Mouse (Mus musculus): ENCODE results near the gene Pdxdc1. TPM values are rescaled to one million over a fixed set of nuclear protein-coding genes. Genes with fewer than 3 reads are reported as not detected.
"Not testable (repeated sequence)": the region's sequence is repeated elsewhere in the genome, so short reads cannot be mapped to it uniquely, and the experiment has no call there.

The Pdxdc1 gene
- total RNA-seq, 2 experiments from 2014 or later = 82.7 to 86.9 TPM

DNA sequence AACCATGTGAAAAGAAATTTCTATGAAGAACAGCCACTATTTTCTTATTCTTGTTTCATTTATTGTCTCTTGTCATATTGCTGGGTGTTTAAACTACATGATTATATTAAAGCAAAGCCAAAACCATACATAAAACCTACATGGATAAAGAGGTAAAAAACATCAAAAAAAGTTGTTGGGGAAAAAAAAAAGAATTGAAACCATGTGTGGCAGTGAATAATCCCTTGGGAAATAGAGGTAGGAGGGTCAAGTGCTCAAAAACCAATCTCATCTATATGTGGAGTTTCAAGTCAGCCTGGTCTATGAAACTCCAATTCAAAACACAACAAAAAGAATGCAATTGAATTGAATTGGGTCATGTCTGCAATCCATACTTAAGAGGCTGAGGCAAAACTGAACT lies 10.1 kb downstream of the Pdxdc1 start:
- DNase-seq = no peak
- intact Hi-C loops (cut with DNase I) = no loop called here

DNA sequence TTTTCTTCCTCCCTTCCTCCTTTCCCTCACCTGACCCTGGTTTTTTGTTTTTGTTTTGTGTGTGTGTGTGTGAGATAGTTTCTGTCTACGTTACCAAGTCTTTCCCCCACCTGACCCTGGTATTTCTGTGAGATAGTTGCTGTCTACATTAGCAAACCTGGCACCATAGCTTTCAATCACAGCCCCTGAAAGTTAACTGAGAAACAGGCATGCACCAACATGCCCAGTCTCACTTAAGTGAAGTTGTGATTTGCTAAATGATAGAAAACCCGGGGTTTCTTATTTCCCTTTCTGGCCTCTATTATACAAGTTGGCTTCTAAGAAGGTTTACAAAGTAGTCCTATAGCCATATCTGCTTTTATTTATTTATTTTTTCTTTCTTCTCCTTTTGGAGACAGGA lies 12.5 kb downstream of the Pdxdc1 start:
- DNase-seq = no peak
- intact Hi-C loops (cut with DNase I) = no loop called here

- intact Hi-C loops (cut with DNase I) = no loop called here
- no peak for DNase-seq
Measured at GRCm38 (mm10) chr16:13883094-13883774, 19.7 kb downstream of the Pdxdc1 start.

GRCm38 (mm10) chr16:13875483-13875882 lies 27.4 kb downstream of the Pdxdc1 start:
- intact Hi-C loops (cut with DNase I) = no loop called here
- DNase-seq = no peak

DNA sequence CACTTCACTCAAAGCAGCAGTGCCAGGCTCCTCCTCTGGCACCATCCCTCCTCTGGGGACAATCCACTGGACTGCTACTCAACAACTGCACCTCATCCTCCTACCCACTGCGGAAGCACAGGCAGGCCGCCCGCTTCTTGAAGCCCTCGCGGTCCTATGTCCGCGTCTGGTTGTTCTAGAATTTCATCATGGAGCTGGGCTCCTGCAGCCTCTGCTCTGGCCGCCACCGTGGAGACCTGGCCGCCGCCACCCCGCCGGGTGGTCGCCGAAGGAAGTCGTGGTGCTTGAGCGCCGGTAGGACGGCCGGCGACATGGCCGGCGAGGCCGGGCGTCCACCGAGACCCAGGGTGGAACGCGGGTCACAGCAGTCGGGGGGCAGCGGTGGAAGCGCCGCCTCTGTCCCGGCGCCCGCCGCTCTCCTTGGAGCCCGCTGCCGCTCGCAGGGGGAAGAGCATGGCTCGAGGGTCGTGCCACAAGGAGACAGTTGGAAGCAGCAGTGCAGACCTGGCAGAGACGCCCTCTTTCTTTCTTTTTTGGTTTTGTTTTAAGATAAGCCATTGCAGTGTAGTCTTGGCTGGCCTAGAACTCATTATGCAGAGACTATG lies 34.9 kb downstream of the Pdxdc1 start:
- intact Hi-C loops (cut with DNase I) = no loop called here
- no peak for DNase-seq

DNA sequence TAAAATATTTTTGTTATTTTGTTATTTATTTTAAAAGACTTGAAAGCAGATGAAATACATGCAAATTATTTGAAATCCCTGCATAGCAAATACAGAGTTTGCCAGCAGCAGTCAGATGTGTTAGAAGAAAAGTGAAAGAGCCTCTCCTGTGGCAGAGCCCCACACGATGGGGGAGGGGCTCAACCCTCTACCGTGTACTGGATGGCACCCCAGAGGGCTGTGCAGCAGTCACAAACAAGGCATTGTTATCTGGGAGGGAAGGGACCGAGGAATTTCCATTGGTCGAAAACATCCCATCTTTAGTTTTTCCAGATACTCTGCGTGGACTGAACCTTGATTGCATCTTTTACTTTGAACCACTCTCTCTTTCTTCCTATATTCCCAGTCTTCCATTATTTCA lies 35.5 kb downstream of the Pdxdc1 start:
- intact Hi-C loops (cut with DNase I); DNase-seq: not testable (repeated sequence)

GRCm38 (mm10) chr16:13866616-13867015 lies 36.3 kb downstream of the Pdxdc1 start:
- intact Hi-C loops (cut with DNase I) = loop anchor here (1.0 kb wide), 1 partner anchor 13 kb away; no protein-coding TSS in a partner anchor
- DNase-seq = no peak

- intact Hi-C loops (cut with DNase I) = loop anchor here (1.0 kb wide), 1 partner anchor 13 kb away; no protein-coding TSS in a partner anchor
- no peak for DNase-seq
Measured at GRCm38 (mm10) chr16:13866076-13866475, 36.9 kb downstream of the Pdxdc1 start.

DNA sequence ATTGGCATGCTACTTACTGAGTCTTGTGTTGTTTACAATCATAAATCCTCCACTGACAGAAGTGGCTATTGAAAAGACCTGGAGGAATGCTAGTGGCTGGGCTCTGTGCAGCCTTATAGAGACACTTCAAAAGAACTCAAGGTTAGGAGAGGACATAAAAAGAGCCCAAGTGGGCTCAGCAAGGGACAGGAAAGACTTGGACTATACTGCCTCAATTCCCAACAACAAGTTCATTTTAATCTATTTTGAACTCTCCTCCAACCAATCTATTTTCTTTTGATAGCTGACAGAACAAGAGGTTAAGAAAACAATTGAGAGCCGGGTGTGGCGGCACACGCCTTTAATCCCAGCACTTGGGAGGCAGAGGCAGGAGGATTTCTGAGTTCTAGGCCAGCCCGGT lies 49.0 kb downstream of the Pdxdc1 start:
- DNase-seq = no peak
- intact Hi-C loops (cut with DNase I) = loop anchor here (1.0 kb wide), 1 partner anchor 12 kb away; no protein-coding TSS in a partner anchor

DNA sequence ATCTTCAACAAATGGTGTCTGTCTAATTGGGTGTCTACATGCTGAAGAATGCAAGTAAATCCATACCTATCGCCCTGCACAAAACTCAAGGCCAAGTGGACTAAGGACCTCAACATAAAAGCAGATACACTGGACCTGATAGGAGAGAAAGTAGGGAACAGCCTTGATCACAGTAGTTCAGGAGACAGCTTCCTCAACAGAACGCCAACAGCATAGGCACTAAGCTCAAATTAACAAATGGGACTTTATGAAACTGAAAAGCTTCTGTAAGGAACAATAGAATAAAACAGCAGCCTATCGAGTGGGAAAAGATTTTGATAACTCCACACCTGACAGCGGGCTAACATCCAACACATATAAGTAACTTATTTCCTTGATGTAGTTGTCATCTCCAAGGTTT lies 51.5 kb downstream of the Pdxdc1 start:
- DNase-seq = no peak
- intact Hi-C loops (cut with DNase I) = no loop called here

- intact Hi-C loops (cut with DNase I) = no loop called here
- DNase-seq = no peak
Measured at GRCm38 (mm10) chr16:13848310-13848709, 54.6 kb downstream of the Pdxdc1 start.

- DNase-seq = no peak
Measured at GRCm38 (mm10) chr16:13846675-13847074, 56.3 kb downstream of the Pdxdc1 start.

GRCm38 (mm10) chr16:13845031-13845430 lies 57.9 kb downstream of the Pdxdc1 start:
- DNase-seq = no peak
- intact Hi-C loops (cut with DNase I) = no loop called here

More at GRCm38 (mm10) chr16:13846675-13847074, 56.3 kb downstream of the Pdxdc1 start:
- intact Hi-C loops (cut with DNase I) = no loop called here

GRCm38 (mm10) chr16:13840956-13841355 lies 62.0 kb downstream of the Pdxdc1 start:
- intact Hi-C loops (cut with DNase I) = no loop called here
- DNase-seq = no peak

DNA sequence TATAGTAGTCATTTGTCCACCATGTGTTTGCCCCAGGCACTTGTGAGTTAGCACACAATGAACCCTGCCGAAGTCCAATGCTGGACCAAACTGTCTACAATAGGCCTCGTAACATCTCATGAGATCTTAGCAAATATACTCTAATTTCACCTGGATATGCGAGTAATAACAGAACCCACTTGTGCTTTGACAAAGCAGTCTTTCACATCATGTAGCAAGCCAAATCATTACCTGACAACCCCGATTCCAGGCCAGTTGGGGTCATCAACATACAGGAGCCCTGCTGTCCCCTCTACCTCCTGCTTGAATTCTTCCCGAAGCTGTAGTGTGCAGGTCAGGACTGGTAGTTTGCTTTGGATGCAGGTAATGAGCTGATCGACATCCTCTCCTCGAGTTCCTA lies 62.9 kb downstream of the Pdxdc1 start:
- no peak for DNase-seq
- intact Hi-C loops (cut with DNase I) = no loop called here

DNA sequence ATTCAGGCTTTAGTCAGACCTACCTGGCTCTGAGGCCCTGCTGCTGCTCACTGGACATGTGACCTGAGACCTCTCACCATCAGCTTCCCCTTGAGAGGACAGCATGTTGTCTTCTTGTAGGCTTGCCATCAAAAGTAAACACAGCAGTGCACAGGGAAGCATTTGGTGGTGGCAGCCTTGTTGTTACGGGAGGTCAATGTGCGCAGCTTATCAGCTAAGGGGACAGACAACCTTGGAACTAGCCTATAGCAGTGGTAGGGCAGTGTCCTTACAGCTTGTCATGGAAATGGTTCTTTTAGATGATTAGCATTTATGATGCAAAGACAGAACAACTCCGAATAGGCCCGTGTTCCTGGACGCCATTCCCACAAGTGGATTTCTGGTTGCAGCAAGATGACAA lies 68.5 kb downstream of the Pdxdc1 start:
- DNase-seq = no peak
- intact Hi-C loops (cut with DNase I) = no loop called here

DNA sequence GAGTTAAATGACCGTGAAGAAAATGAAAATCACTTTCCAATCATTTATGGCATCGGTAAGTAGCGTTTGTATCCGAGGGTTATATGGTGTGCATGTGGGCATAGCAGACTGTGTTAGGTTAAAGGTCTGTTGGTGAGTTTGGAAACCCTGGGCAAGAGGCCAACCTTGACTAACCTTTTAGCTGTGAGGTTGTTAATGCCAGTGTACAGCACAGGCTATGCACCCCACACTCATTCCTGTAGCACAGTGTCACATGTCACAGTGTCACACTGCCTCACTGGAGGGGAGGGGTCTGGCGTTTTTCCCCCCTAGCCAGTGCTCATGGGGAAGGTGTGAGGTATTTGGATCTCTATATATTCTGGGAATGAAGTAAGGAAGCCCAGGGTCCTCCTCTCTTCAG lies 71.3 kb downstream of the Pdxdc1 start:
- no peak for DNase-seq

DNA sequence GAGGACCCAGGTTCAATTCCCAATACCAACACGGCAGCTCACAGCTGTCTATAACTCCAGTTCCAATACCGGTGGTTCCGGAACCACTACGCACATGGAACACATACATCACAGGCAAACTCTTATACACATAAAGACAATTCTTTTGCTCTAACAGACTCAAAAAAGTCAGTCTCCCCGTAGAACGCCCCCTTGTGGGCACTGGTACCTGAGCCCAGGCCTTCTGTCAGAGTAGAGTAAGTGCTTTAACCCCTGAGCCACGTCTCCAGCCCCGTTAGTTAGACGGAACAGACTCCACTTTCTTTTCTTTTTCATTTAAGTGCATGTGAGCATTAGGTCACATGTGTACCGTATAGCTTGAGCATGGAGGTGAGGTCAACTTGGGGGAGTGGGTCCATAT lies 72.5 kb downstream of the Pdxdc1 start:
- intact Hi-C loops (cut with DNase I) = no loop called here
- DNase-seq = no peak

More for the DNA sequence above, 71.3 kb downstream of the Pdxdc1 start:
- intact Hi-C loops (cut with DNase I) = no loop called here

DNA sequence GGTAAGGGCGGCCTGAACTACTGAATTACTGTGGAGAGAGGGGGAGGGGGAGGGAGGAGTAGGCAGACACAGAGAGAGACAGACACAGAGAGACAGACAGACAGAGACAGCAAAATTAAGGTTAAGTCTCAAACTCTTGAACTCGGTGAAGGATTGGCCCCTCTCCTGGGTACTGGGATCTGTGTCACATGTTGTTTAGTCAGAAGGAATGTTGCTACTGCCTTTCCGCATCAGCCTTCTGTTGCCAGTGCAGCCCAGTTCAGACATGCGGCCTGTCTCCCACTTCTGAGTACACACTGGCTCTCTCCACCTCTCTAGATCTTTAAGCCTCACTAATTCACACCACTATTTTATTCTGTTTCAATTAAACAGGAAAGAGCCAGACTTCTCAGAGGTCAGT lies 76.4 kb downstream of the Pdxdc1 start:
- intact Hi-C loops (cut with DNase I) = no loop called here
- no peak for DNase-seq

DNA sequence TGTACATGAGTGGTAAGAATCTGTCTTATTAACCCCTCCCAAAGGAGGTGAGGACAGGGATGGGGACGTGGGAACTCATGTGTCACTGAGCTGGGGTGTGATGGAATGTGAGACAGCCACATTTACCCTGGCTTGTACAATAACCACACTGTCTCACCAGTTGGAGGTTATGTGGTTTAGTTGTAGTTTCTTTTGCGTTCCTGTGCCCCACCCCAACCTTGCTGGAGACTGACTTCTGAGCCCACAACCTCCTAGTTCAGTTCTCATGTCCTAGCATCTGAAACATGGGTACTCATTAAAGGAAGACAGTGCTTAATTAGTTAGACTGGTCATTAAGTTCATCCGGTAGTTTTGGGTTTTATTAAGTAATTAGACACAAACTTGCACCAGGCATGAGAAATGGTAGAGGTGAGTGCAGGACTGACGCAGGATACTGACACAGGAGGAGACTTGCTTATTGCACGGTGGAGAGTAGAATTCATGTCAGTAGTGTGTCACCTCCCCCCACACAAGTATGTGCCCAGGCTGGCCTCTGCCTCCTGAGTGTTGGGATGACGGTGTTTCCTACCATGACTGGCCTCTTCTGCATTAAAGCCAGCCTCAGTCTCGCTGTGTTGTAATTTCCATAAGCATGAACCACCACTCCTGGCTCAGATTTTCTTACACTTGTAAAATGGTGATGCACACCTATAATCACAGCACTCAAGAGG lies 77.0 kb downstream of the Pdxdc1 start:
- intact Hi-C loops (cut with DNase I) = no loop called here
- no peak for DNase-seq

GRCm38 (mm10) chr16:13820771-13821170 lies 82.2 kb downstream of the Pdxdc1 start:
- intact Hi-C loops (cut with DNase I) = loop anchor here (5.0 kb wide), 1 partner anchor 337 kb away; no protein-coding TSS in a partner anchor
- no peak for DNase-seq
